Mouse (Mus musculus): ENCODE results near the gene Adpgk.

GRCm38 (mm10) chr9:59290957-59291687, at the start of gene Adpgk:
- peak; percentile 30; the same call in 1 of the 2 replicates for TF ChIP-seq EP300 (IDR thresholded peaks at IDR 0.05; ENCODE audit: low read depth)
- peak; percentile 74 for TF ChIP-seq CTCF (IDR thresholded peaks at IDR 0.05; ENCODE audit: low read depth)
